Mouse (Mus musculus) liver, postnatal 0 days (tissue): Measurements from ENCODE around the gene Nadk2. TPM values are rescaled to one million over a fixed set of nuclear protein-coding genes. Genes with fewer than 3 reads are reported as not detected.

ENCODE experiments used
- ATAC-seq: fragments of 200-750 bp; cut with Nextera tagmentation; 2 replicates; pipeline ENCODE4 v1.8.0; 2017; ENCODE audit warnings: mild to moderate bottlenecking, moderate library complexity
- DNase-seq: peaks from one replicate; pipeline ENCODE4 v3.0.0-alpha.2; 2016
- H3K27ac ChIP-seq: fragments of 300-500 bp; sonication (generic); 2 replicates; pipeline ENCODE4 v1.5.1; 2014; ENCODE audit warnings: antibody characterized with exemption, moderate library complexity, mild to moderate bottlenecking, low read depth
- H3K27me3 ChIP-seq: fragments of 300-500 bp; sonication (generic); 2 replicates; pipeline ENCODE4 v1.6.1; 2014; ENCODE audit warnings: low read length, control low read depth, mixed read lengths; ENCODE audit not compliant: insufficient read depth
- H3K36me3 ChIP-seq: fragments of 300-500 bp; sonication (generic); replicated peaks from 2 replicates; pipeline ENCODE4 v1.6.1; 2014; ENCODE audit warnings: mild to moderate bottlenecking, control low read depth, low read length, moderate library complexity, mixed read lengths; ENCODE audit not compliant: insufficient read depth
- H3K4me1 ChIP-seq: fragments of 300-500 bp; sonication (generic); 2 replicates; pipeline ENCODE4 v1.6.1; 2014; ENCODE audit warnings: antibody characterized with exemption, mild to moderate bottlenecking, control low read depth; ENCODE audit not compliant: insufficient read depth
- H3K4me2 ChIP-seq: fragments of 300-500 bp; sonication (generic); 2 replicates; pipeline ENCODE4 v1.6.1; 2014; ENCODE audit warnings: low read depth, mild to moderate bottlenecking, low read length, moderate library complexity, mixed read lengths
- H3K4me3 ChIP-seq: fragments of 300-500 bp; sonication (generic); 2 replicates; pipeline ENCODE4 v1.5.1; 2014; ENCODE audit warnings: low read depth, low read length
- H3K9ac ChIP-seq: fragments of 300-500 bp; sonication (generic); replicated peaks from 2 replicates; pipeline ENCODE4 v1.6.1; 2014; ENCODE audit warnings: mild to moderate bottlenecking, moderate library complexity
- H3K9me3 ChIP-seq: fragments of 300-500 bp; sonication (generic); 2 replicates; pipeline ENCODE4 v1.6.1; 2016; ENCODE audit warnings: mild to moderate bottlenecking, control low read depth, low read length, mixed read lengths
- CTCF ChIP-seq: sonication (generic); IDR thresholded peaks from 2 replicates; pipeline ENCODE4 v1.5.1; 2016; ENCODE audit warnings: antibody characterized with exemption, low read depth
- EP300 ChIP-seq: IDR thresholded peaks from 2 replicates; pipeline ENCODE4 v1.6.1; 2016; ENCODE audit warnings: antibody characterized with exemption, low read depth, mild to moderate bottlenecking
- WGBS: fragments of 180-500 bp; shearing (Covaris S2); extraction: QIAGEN DNeasy Blood & Tissue Kit; methylation state at CpG from one replicate; pipeline ENCODE4 v1.1.7; 2014; ENCODE audit not compliant: insufficient replicate concordance; 5-methylcytosine and 5-hydroxymethylcytosine counted together
- polyA plus RNA-seq: library from polyadenylated mRNA; unstranded; fragments of >200 nt; fragmentation: Nextera tagmentation; extraction: Ambion mirVana; gene quantifications from 2 replicates; pipeline ENCODE4 v1.2.1, GENCODE M21; 2015

Gene Nadk2
- polyA plus RNA-seq, 1 experiment from 2014 or later = 57.6 TPM

GRCm38 (mm10) chr15:9110526-9111347, 39.7 kb downstream of the Nadk2 start:
- ATAC-seq (no peak), DNase-seq (no peak)
- Histone ChIP-seq H3K9me3 (no peaks in the 10 kb centered on the region), H3K9ac (no peak overlapping the region), H3K4me3 (no peak overlapping the region), H3K4me1 (peaks cover 4% of the 10 kb centered on the region), H3K27me3 (no peaks in the 10 kb centered on the region), H3K4me2 (no peak overlapping the region), H3K36me3 (peaks cover 51% of the 10 kb centered on the region), H3K27ac (no peak overlapping the region)
- TF ChIP-seq EP300 = no peak
- TF ChIP-seq CTCF = no peak
- whole genome bisulfite sequencing = 77% methylated on average over 6 of the region's 6 CpGs

DNA sequence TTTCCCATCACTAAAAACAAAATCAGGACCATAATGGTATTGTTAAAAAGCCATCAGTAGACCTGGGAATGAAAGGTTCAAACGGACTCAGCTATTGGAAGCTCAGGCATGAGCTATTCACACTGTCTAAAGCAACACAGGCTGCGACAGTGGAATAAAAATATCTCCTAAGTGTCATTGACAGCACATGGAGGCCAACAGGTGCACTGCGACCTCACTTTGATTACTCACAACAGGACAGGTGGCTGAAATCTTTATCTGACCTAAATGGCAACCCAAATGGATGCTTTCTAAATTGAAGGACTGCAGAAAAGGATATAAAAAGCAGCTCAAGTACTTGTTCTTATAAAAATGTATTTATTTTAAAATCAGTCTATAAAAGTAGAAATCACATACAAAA, 40.6 kb downstream of the Nadk2 start:
- Histone ChIP-seq H3K9ac (no peak overlapping the region), H3K36me3 (peaks cover 52% of the 10 kb centered on the region), H3K4me3 (no peak overlapping the region), H3K27me3 (no peaks in the 10 kb centered on the region), H3K4me2 (no peak overlapping the region), H3K4me1 (peaks cover 4% of the 10 kb centered on the region), H3K9me3 (no peaks in the 10 kb centered on the region), H3K27ac (peak overlapping the region; percentile 51; the same call in 1 of the 2 replicates)
- 70% methylated on average over 3 of the region's 3 CpGs for WGBS
- no peak for ATAC-seq
- DNase-seq = no peak
- TF ChIP-seq CTCF (no peak), EP300 (no peak)

DNA sequence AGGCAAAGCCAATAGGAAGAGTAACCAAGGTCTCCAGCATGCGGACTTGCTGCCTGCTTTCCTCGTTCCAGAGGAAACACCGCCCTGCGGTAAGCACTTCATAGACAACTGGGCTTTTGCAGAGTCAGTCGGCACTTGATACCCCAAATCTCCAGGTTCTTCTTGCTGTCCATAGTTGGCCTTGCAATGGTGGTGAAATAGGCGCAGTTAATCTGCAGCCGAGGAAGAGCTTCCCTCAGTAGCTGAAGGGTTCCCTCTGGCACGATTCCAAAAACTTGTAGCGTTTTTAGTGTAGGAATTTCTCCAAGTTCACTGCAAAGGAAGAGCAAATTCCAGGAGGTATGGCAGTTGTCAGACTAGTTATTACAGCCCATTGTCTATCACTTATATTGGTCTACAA, 42.5 kb downstream of the Nadk2 start:
- ATAC-seq (no peak), DNase-seq (no peak)
- Histone ChIP-seq H3K9me3 (no peaks in the 10 kb centered on the region), H3K4me3 (no peak overlapping the region), H3K36me3 (peaks cover 46% of the 10 kb centered on the region), H3K4me1 (peaks cover 4% of the 10 kb centered on the region), H3K27me3 (no peaks in the 10 kb centered on the region), H3K27ac (peak overlapping the region; percentile 71), H3K9ac (no peak overlapping the region), H3K4me2 (peak overlapping the region; percentile 24; the same call in 1 of the 2 replicates)
- TF ChIP-seq CTCF (no peak), EP300 (no peak)
- 65% methylated on average over 9 of the region's 9 CpGs for WGBS

- peak overlapping the region; percentile 24; the same call in 1 of the 2 replicates for H3K4me2 ChIP-seq
- ATAC-seq = peak; percentile 82
- no peak for DNase-seq
- TF ChIP-seq EP300 (no peak), CTCF (no peak)
- H3K9me3 ChIP-seq = no peaks in the 10 kb centered on the region
- WGBS = 67% methylated on average over 4 of the region's 4 CpGs
- peak overlapping the region; percentile 71 for H3K27ac ChIP-seq
- H3K36me3 ChIP-seq = peaks cover 45% of the 10 kb centered on the region
- H3K4me3 ChIP-seq = no peak overlapping the region
- H3K4me1 ChIP-seq = peaks cover 4% of the 10 kb centered on the region
- H3K27me3 ChIP-seq = no peaks in the 10 kb centered on the region
- no peak overlapping the region for H3K9ac ChIP-seq
These were observed 43.1 kb downstream of the Nadk2 start for GRCm38 (mm10) chr15:9114131-9114530.

DNA sequence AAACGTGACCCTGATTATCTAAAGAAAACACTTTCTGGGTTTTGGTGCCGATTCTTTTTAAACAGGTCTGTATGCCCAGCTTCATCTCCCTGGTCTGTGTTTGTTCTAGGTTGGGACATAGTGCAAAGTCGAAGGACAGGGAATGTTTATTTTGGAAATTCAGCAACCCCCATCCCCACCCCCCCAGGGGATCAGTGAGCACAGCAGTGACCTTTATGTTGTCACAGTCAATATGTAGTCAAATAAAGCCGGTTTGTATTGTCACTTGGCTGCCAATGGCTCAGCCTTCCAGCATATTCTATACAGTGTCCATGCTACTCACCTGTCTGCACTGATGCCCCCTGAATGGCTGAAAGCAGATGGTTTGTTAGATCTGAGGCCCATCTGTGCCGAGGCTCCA, 43.5 kb downstream of the Nadk2 start:
- Histone ChIP-seq H3K36me3 (peaks cover 48% of the 10 kb centered on the region), H3K9ac (no peak overlapping the region)
- WGBS = 56% methylated on average over 5 of the region's 5 CpGs

GRCm38 (mm10) chr15:9118852-9119251, 47.8 kb downstream of the Nadk2 start:
- H3K9ac ChIP-seq = no peak overlapping the region
- H3K27me3 ChIP-seq = no peaks in the 10 kb centered on the region
- TF ChIP-seq CTCF = no peak
- no peak for TF ChIP-seq EP300
- no peak overlapping the region for H3K4me2 ChIP-seq
- DNase-seq (peak; percentile 44), ATAC-seq (peak; percentile 24)
- 72% methylated on average over 4 of the region's 4 CpGs for WGBS
- H3K4me1 ChIP-seq = peaks cover 4% of the 10 kb centered on the region
- no peak overlapping the region for H3K4me3 ChIP-seq
- peaks cover 57% of the 10 kb centered on the region for H3K36me3 ChIP-seq
- no peaks in the 10 kb centered on the region for H3K9me3 ChIP-seq
- 0 out of 2 replicates have a peak overlapping the region, but pooled peaks have one; percentile 30 for H3K27ac ChIP-seq

More for the DNA sequence above, 43.5 kb downstream of the Nadk2 start:
- ATAC-seq = peak; percentile 93
- no peak overlapping the region for H3K4me3 ChIP-seq
- peak; percentile 73 for DNase-seq
- peak; percentile 80 for TF ChIP-seq EP300
- no peak for TF ChIP-seq CTCF
- no peaks in the 10 kb centered on the region for H3K9me3 ChIP-seq
- no peaks in the 10 kb centered on the region for H3K27me3 ChIP-seq
- peaks cover 4% of the 10 kb centered on the region for H3K4me1 ChIP-seq
- peak overlapping the region; percentile 82 for H3K27ac ChIP-seq
- peak overlapping the region; percentile 10; the same call in 1 of the 2 replicates for H3K4me2 ChIP-seq
